Mouse (Mus musculus) lung, adult 2 months (tissue): ENCODE measurements around the gene Dctd.

Experiments
- CTCF ChIP-seq: fragments of 200-500 bp; IDR thresholded peaks from 2 replicates; pipeline ENCODE4 v1.5.1; 2011; ENCODE audit warnings: mild to moderate bottlenecking, low read length, control low read depth; ENCODE audit not compliant: insufficient read depth
- POLR2A ChIP-seq: fragments of 200-500 bp; IDR thresholded peaks from 2 replicates; pipeline ENCODE4 v1.6.1; 2011; ENCODE audit warnings: low read depth, mild to moderate bottlenecking, control low read depth, low read length, borderline replicate concordance; ENCODE audit errors: extremely low read depth

- TF ChIP-seq POLR2A (no peak), CTCF (no peak)
Observed at GRCm38 (mm10) chr8:48188586-48188985, 89.7 kb downstream of the Dctd start.
